Mouse (Mus musculus) kidney, adult 9 months (tissue): Measurements from ENCODE around the gene Srsf3.
"Not testable (repeated sequence)": the region's sequence is repeated elsewhere in the genome, so short reads cannot be mapped to it uniquely, and the experiment has no call there.

Source experiments
- DNase-seq: peaks from one replicate; pipeline ENCODE4 v3.0.0; 2022

Srsf3 gene

DNA sequence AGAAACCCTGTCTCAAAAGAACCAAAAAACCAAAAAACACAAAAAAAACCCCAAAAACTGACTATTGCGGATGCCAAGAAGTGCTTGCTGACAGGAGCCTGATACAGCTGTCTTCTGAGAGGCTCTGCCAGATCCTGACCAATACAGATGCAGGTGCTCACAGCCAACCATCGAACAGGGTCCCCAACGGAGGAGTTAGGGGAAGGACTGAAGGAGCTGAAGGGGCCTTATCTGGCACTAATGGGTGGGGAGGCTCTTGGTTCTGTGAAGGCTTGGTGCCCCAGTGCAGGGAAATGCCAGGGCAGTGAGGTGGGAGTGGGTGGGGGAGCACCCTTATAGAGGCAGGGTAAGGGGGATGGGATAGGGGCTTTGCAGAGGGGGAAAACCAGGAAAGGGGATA is 35.0 kb downstream of the Srsf3 start:
- not testable (repeated sequence) for DNase-seq

DNA sequence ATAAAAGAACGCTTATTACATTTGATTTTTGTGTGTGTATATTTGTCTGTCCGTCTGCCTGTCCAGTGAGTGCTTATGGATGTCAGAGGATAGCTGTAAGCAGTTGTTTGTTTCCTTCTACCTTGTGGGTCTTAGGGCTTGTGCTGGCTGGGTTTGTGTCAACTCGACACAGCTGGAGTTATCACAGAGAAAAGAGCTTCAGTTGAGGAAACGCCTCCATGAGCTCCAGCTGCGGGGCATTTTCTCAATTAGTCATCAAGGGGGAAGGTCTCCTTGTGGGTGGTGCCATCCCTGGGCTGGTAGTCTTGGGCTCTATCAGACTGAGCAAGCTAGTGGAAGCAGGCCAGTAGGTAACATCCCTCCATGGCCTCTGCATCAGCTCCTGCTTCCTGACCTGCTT is 35.4 kb downstream of the Srsf3 start:
- DNase-seq = no peak

DNA sequence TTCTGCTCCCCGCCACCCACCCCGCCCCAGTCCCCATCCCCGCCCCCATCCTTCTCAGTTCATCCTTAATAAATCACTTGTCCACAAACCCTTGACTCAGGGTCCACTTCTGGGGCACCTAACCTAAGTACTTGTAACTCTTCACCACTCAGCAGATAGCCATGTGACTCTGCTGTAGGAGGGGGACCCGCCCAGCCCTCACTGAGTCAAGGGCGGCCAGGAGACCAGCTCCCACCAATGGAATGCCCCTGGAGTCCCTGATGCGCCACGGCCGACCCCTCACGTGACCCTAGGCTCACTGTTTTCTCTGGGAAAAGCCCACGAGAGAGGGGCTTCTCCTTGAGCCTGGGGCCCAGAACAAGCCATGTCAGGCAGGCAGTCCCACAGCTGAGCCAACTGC is 36.6 kb downstream of the Srsf3 start:
- DNase-seq = no peak

DNA sequence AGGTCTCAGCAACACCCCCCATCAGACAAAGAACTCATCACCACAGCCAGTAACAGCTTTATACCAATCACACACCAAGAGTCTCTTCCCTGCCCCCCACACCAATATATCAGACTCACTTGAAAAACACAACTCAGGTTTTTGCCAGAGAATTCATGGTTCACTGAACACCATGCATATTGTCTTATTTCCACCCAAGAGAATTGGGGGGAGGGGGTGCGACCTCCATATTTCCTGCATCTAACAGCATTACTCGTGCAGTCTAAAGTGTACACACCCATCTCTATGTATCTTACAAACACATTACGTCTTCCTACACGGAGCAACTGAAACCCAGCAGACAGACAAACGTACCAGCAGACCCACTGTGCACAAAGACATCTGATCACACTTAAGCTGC is 39.4 kb downstream of the Srsf3 start:
- no peak for DNase-seq

DNA sequence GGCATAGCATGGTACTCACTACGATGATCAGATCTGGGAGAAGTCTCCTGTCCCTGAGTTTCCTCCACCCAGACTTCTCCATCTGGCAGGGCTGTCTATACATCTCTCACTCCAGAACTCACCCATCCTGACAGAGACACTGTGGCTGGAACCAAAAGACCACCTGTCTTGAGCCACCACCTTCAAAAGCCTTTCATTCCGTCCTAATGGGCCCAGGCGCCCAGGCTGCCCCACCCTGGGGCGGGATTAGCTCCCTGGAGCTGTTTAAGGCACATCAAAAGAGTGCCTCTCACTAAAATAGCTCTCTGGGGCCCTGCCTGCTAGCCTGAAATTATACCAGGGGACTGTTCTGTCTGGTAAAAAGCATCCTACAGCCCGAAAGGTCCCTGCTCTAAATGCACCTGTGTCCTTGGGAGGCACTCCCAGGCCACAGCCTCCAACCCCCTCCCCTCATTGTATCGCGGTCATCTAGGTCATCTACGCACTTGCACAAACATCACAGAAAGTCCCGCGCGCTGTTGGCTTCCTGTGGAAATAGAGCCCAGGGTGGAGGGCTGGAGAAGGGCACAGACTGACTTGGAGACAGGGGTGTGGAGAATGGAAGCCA is 40.4 kb downstream of the Srsf3 start:
- DNase-seq = no peak

DNA sequence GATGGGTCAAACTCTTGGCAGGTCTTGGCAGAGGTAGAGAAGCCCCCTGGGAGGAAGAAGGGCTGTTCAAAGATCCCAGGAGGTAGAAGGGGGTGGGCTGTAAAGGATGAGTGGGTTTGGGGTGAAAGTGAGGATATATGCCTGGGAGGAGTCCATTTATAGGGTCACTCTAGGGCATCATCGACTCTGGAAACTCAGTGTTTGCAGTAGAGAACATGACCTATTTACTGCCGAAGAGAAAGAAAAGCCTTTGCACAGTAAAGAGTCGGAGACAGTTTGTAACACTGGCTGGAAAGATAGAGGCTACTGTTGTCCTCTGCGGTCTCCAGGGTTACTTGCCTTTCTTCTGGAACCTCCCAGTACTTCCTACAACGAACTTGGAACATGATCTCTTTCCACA is 40.9 kb downstream of the Srsf3 start:
- no peak for DNase-seq

DNA sequence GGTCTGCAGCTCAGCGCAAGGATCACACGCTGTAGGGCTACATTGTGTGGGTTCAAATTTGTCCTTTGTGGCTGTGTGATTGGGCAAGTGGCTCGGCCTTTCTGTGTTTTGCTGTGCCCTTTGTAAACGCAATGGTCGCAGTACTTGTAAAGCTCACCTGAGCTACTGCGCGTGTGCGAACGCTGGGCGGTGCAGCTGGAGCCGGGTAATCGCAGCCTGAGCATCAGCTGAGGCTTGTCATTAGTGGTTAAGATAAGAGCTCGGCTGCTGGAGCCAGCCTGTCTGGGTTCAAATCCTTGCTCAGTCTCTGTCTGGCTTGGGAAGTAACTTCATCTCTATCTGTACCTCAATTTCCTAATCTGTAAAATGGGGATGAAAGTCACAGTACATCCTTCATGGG is 41.7 kb downstream of the Srsf3 start:
- DNase-seq = no peak

DNA sequence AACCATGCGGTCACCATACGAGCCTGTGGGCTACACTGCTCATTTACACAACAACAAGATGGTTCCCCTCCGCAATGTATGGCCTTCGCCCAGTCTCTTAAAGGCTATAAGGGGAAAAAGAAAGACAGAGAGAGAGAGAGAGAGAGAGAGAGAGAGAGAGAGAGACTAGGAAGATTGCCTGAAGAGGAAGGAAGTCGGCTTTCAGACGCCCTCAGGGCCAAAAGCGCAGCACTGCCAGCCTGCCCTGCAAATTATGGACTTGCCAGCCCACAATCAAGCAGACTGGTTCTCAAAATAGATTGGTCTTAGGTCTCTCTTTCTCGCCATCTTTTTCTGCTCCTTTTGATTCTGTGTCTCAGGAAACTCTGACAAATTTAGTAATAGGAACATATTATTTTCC is 43.8 kb downstream of the Srsf3 start:
- no peak for DNase-seq

DNA sequence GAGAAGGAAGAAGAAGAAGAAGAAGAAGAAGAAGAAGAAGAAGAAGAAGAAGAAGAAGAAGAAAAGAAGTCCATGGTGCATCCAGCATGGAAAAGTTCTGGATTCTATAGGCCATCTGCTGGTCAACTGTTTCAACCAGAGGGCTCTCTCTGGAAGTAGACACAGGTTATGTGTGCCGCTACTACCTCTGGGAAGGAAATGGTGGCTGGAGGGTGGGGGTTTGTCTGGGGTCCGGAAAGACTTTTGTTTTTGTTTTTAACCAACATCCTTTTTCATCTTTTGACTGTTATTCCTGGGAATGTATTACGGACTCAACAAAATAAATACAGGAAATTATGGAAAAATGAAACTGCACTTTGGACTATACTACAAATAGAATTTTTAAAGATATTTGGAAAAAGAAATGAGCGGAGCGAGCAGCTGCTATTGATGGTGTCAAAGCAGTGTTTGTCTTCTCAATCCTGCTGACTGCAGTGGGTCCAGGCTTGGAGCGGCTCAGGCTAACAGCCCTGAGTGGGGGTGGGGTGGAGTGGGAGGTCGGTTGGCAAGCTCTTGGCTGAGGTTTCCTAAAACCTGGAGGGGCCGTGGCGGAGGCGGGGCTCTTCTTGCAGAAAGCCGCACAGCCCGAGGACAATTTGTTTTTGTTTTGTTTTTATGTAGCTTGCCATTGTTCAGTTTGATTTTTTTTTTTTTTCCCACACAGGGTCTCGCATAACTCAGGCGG is 45.5 kb downstream of the Srsf3 start:
- no peak for DNase-seq

DNA sequence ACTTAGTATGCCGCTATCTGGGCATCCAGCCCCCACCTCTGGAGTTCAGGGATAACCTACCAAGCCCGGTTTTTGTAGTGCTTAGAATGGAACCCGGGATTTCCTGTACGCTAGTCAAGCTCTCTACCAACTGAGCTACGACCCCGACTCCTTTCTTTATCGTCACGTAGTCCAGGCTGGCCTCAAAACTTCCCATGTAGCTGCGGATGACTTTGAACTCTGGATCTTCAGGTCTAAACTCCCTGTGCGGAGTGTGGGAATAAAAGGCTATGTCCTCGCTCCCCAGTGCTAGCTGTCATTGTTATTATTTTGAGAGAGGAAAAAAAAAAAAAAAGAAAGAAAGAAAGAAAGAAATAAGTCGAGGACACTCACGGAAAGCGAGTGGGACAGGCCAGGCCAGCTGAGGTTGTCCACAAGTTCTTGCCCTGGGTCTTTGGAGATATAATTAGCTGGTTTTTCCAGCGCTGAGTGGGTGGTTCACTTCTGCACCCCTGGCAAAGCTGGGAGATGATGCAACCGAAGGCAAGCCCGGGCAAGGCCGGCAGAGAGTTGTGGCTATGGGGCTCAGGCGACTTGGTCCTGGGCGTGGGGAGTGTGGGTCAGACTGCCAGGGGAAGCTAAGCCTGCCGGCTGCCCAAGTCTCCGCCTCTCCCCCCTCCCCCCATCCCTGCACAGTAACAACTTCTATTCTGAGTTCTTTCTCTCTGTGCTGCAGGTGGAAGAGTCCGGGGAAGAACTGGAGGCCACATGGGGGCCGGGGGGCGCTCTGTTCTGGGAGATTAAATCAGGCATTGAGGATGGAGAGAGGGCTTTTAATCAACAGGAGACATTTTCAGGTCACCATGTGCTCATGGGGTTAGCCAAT is 46.3 kb downstream of the Srsf3 start:
- DNase-seq = peak; percentile 40

DNA sequence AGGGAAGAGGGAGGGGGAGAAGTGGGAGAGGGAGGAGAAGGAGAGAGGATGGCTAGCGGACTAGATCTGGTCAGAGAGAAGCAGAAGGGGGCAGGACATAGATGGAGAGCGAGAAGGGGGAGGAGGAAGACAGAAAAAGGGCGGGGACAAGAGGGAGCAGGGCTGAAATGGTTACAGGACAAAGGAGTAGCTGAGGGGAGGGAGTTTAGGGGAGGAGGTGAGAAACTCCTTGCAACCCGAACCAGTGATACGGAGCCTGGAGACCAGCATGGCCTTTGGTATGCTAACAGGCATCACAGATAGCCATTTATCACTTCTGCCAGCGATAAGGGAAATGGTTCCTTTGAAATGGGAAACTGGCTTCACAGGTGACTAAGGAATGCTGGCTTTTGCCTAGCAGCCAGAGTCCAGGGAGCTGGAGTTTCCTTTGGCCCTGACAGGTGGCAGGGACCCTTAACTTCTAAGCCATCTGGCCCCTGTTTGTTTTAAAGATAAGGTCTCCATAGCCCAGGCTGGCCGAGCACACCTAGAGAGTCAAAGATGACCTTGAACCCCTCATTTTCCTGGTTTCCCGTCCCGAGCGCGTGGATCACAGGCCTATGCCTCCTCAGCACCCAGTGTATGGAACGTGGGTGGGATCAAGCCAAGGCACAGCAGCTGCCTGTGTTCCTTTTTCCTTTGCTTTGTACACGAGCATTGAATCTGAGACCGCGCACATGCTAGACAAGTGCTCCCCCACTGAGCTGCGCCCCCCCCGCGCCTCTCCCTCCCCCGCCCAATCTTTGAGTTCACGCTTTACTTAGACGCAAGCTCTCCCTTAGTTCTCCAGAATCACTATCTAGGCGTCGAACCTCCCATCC is 48.6 kb downstream of the Srsf3 start:
- no peak for DNase-seq

DNA sequence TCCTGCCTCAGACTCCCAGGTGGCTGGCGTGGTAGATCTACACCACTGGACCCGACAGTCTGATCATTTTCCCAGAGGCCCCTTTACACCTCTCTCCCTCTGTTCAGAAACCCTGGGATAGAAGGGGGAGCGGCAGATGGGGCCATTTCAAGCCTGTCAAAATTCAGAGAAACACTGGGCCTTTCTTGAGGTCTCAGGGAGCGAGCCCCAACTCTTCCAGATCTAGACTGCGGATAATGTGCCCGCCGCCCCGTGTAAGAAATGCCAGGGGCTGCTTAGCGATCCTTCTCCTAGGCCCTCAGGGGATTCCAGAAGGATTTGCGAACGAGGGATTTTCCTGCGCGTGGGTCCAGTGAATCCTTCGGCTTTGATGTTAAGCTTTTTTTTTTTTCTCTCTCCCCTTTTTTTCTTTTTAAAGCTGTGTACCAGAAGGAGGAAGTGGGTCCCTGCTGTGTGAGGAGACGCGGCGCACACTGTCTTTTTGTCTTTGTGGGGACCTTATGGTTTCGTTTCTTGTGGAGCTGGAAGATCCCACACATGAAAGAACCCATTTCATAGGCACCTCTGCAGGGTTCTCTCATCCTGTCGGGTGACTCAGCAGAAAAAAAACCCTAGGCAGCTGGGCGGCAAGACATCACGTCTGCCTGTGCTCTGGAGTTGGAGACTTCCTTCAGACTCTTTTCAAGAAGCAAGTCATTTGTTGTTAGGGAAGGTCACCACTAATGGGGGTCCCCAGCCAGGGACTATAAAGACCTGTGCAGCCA is 49.4 kb downstream of the Srsf3 start:
- DNase-seq = no peak

DNA sequence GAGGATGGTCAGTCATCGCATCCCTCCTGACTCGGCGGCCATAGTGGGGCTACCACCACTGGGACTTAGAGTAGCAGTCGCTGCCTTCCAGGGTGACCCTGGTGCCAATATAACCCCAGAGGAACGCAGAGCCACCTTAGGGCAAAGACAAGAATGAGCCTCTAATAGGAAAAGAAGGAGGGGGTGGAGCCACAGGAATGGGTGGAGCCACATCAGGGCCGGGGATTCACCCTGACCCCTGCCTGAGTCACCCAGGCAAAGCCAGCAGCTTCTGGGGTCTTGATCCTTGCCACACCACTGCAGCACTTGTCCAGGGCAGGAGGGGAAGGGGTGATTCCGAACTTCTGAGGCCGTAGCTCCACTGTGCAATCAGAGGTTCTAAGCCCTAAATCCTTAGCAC is 51.2 kb downstream of the Srsf3 start:
- DNase-seq = no peak

DNA sequence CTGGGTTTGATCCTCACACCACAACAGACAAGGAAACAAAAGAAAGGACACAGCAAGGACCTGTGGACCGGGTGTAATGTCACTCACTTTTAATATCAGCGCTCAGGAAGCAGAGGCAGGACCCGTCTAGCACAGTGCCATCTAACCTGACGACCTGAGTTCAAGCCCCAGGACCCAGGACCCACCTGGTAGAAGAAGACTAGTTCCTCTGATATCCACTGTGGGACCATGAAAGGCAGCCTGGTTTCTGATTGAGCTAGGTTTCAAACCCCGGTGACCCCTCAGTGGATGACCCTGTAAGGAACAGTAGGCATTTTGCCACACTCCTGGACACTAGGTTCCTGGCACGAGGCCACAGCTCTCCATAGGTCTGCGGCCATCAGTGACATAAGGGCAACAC is 52.2 kb downstream of the Srsf3 start:
- DNase-seq = no peak

DNA sequence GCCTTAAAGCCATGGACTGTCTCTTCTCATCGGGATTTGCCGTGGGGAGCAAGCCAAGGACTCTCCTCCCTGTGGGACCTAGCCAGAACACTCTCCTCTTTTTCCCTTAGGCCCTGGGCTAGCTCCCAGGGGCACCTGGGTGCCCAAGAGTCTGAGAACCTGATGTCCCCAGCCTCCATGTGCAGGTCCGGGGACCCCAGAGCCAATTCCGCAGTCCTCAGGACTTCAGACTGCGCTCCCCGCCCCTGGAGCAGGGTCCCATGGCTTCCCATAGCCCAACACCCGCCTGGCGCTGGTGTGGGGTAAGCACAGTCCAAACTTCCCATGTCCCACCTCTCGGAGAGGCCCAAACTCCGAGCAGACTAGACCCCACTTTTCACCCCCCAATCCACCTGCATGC is 52.8 kb downstream of the Srsf3 start:
- no peak for DNase-seq

DNA sequence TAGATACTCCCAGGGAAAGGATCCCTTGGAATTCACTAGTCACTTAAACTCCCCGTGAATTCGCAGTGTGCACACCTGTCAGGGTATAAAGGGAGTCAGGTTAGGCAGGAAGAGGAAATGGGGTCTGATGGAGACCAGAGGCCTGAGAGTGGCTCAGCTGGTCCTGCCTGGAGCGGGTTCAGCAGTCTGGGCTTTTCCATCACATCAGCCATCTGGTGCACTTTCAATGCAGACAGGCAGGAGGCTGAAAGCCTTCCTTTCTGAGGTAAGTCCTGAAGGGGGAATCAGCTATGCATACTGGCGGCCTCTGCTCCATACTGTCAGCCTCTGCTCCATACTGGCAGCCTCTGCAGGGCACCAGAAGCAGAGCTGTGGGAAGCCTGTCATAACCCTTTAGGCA is 54.5 kb downstream of the Srsf3 start:
- DNase-seq = no peak

DNA sequence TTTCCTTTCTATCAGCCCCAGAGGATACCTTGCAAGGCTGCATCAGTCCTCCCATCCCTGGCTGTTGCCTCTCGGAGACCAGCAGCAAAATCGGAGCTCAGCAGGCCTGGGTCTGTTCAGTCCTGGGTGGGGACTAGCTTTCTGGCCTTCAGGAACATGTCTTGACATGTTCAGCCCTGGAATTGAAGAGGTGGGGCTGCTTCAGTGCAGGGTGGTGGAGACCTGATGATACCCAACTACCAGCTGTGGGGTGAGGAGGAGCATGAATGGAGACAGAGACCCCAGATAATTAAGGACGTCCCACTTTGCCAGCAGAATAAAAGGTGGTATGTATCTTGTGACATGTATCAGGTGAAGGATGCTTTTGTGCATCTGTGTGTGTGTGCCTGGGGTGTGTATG is 58.3 kb downstream of the Srsf3 start, which contains the start of gene Cdkn1a:
TSS of gene Cdkn1a (plus strand) at position 201 of the 400 bp plus-strand sequence.
- DNase-seq = no peak

DNA sequence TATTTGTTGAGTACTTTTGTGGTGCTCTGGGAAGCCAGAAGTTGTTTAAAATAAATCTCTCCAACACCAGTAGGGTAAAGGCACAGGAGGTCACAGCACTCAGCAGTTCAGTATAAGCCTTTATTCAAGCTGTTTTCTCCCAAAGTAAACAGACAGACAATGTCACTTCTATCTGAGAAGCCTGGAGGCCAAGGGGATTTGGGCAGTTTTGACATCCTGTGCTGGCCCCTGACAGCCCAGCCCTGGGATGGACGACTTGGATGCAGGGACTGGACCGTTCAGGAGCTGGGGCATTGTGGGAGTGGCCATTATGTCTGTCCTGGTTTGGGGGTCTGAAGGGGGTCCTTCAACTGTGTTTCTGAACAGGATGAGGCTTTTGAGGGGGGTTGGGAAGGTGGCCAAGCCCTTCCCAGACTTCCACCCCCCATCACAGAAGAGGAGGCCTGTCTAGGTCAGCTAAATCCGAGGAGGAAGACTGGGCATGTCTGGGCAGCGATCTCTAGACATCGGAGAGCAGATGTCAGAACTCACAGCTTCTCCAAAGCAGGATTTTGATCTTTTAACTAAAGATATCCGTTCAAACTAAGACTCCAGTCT is 59.0 kb downstream of the Srsf3 start:
- no peak for DNase-seq

DNA sequence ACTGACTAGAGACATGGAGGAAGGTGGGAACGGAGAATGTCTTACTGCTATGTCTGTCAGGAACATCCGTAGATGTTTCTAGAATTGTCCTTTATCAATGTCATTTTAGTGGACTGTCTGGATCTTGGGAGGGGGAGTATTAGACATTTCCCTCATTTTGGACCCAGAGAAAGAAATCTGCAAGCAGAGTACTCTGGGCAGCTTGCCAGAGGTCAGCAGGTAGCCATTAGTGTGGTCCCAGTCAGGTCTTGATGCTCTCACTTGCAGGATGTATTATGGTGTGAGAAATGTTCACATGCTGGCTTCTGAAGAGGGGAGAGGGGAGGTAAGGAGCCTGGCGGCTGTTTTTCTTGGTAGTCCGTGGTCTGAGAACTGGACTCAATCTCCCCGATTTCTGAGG is 60.1 kb downstream of the Srsf3 start:
- DNase-seq = no peak
